Mouse (Mus musculus): ENCODE results near the gene Lamtor1. TPM values are rescaled to one million over a fixed set of nuclear protein-coding genes. Genes with fewer than 3 reads are reported as not detected.
A peak's percentile ranks its signal among the peaks of the same experiment; 100 is the strongest.
"Not testable (repeated sequence)": the region's sequence is repeated elsewhere in the genome, so short reads cannot be mapped to it uniquely, and the experiment has no call there.

The Lamtor1 gene
- polyA plus RNA-seq, 1 experiment from 2014 or later = 135 TPM

DNA sequence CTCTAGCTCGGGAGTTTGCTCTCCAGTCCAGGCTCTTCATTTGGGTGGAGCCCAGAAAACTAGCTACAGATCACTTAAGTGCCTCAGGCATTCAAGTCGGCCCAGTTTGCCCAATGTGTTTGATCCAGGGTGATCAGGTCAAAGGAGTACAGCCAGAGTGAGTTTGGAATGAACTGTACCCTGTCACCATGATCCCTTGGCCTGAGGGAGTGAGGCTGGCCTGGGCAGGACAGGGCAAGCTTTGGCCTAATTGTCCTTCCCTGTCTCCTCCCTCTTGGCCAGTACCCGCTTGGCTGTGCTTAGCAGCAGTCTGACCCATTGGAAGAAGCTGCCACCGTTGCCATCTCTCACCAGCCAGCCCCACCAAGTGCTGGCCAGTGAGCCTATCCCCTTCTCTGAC, 4.4 kb downstream of the Lamtor1 start:
- Histone ChIP-seq H3K9me3 (ENCODE audit: control insufficient read depth, low read length) (no peaks in the 10 kb centered on the region), H3K36me3 (replicated peaks; ENCODE audit: control insufficient read depth, insufficient read depth) (peaks cover 50% of the 10 kb centered on the region)
- no peak for ATAC-seq (ENCODE audit: low FRiP score)

GRCm38 (mm10) chr7:101911982-101912381, 6.3 kb downstream of the Lamtor1 start:
- no peaks in the 10 kb centered on the region for H3K27me3 ChIP-seq (ENCODE audit: control insufficient read depth, insufficient read depth, low read length)
- no peak overlapping the region for H3K27ac ChIP-seq
- 57% methylated on average over 3 of the region's 3 CpGs for WGBS
- peaks cover 6% of the 10 kb centered on the region; the same call in 1 of the 2 replicates for H3K4me1 ChIP-seq (replicated peaks; ENCODE audit: control insufficient read depth, insufficient read depth, low read length)
- H3K4me2 ChIP-seq (replicated peaks) = no peak overlapping the region
- no peak overlapping the region for H3K9ac ChIP-seq
- no peaks in the 10 kb centered on the region for H3K9me3 ChIP-seq (ENCODE audit: control insufficient read depth, low read length)
- peaks cover 50% of the 10 kb centered on the region for H3K36me3 ChIP-seq (replicated peaks; ENCODE audit: control insufficient read depth, insufficient read depth)
- no peak for DNase-seq (ENCODE audit: low spot score)
- H3K4me3 ChIP-seq (replicated peaks; ENCODE audit: low read length) = no peak overlapping the region
- no peak for ATAC-seq (ENCODE audit: low FRiP score)

More for the DNA sequence above, 4.4 kb downstream of the Lamtor1 start:
- Histone ChIP-seq H3K4me2 (replicated peaks) (no peak overlapping the region), H3K9ac (no peak overlapping the region), H3K4me1 (replicated peaks; ENCODE audit: control insufficient read depth, insufficient read depth, low read length) (peaks cover 15% of the 10 kb centered on the region), H3K27me3 (ENCODE audit: control insufficient read depth, insufficient read depth, low read length) (no peaks in the 10 kb centered on the region), H3K27ac (no peak overlapping the region), H3K4me3 (replicated peaks; ENCODE audit: low read length) (no peak overlapping the region)
- no peak for DNase-seq (ENCODE audit: low spot score)
- 89% methylated on average over 4 of the region's 4 CpGs for WGBS

DNA sequence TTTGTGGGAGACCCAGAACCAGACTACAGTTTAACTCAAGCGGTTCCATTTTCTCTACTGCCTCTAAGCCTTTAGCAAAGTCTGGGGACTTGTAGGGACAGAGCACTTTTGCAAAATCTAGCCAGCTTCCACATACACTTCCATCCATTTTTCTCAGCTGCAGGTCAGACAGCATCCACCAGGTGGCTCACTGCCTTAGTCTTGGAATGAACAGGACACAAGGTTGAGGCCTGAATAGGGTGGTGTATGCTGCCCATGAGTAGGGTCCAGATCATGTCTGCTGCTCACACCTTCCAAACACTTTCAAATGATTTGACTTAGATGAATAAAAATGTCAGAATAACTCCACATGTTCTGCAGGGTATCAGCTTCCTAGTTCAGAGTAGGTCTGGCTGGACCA, 12.4 kb downstream of the Lamtor1 start:
- Histone ChIP-seq H3K4me3 (replicated peaks; ENCODE audit: low read length) (no peak overlapping the region), H3K9me3 (ENCODE audit: control insufficient read depth, low read length) (no peaks in the 10 kb centered on the region), H3K27me3 (ENCODE audit: control insufficient read depth, insufficient read depth, low read length) (no peaks in the 10 kb centered on the region), H3K4me1 (replicated peaks; ENCODE audit: control insufficient read depth, insufficient read depth, low read length) (no peaks in the 10 kb centered on the region), H3K36me3 (replicated peaks; ENCODE audit: control insufficient read depth, insufficient read depth) (peaks cover 15% of the 10 kb centered on the region), H3K9ac (no peak overlapping the region), H3K27ac (no peak overlapping the region), H3K4me2 (replicated peaks) (no peak overlapping the region)
- ATAC-seq (ENCODE audit: low FRiP score) = peak; percentile 79; the same call in 1 of the 2 replicates
- WGBS = 22% methylated on average over 1 of the region's 1 CpGs
- peak; percentile 82 for DNase-seq (ENCODE audit: low spot score)

- H3K27me3 ChIP-seq (ENCODE audit: control insufficient read depth, insufficient read depth, low read length); H3K36me3 ChIP-seq (replicated peaks; ENCODE audit: control insufficient read depth, insufficient read depth); H3K9ac ChIP-seq; H3K9me3 ChIP-seq (ENCODE audit: control insufficient read depth, low read length); H3K4me1 ChIP-seq (replicated peaks; ENCODE audit: control insufficient read depth, insufficient read depth, low read length); DNase-seq (ENCODE audit: low spot score); H3K4me2 ChIP-seq (replicated peaks); H3K4me3 ChIP-seq (replicated peaks; ENCODE audit: low read length); H3K27ac ChIP-seq; ATAC-seq (ENCODE audit: low FRiP score): not testable (repeated sequence)
These were observed 20.2 kb downstream of the Lamtor1 start for GRCm38 (mm10) chr7:101925892-101926291.

DNA sequence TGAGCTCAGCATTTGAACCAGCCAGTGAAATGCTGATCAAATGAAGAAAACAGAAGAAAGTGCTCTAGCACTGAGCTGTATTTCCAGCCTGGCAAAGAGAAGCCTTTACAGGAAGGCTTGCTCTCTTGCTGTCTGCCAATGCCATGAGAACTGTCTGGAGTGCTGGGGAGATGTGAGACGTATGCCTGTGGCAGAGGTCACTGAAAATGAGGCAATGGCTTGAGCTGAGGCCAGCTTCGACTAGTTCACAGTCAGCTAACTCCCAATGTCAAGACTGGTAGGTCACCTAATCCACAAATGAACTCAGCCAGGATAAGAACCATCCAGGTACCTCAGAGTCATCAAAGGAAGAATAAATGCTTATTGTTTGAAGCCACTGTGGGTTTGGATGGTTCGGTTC, 22.4 kb downstream of the Lamtor1 start:
- whole genome bisulfite sequencing = 92% methylated on average over 3 of the region's 3 CpGs
- Histone ChIP-seq H3K4me1 (replicated peaks; ENCODE audit: control insufficient read depth, insufficient read depth, low read length) (no peaks in the 10 kb centered on the region), H3K27ac (no peak overlapping the region), H3K27me3 (ENCODE audit: control insufficient read depth, insufficient read depth, low read length) (no peaks in the 10 kb centered on the region), H3K4me2 (replicated peaks) (no peak overlapping the region), H3K4me3 (replicated peaks; ENCODE audit: low read length) (no peak overlapping the region), H3K9ac (no peak overlapping the region), H3K9me3 (ENCODE audit: control insufficient read depth, low read length) (no peaks in the 10 kb centered on the region), H3K36me3 (replicated peaks; ENCODE audit: control insufficient read depth, insufficient read depth) (no peaks in the 10 kb centered on the region)
- DNase-seq (ENCODE audit: low spot score) (no peak), ATAC-seq (ENCODE audit: low FRiP score) (no peak)

DNA sequence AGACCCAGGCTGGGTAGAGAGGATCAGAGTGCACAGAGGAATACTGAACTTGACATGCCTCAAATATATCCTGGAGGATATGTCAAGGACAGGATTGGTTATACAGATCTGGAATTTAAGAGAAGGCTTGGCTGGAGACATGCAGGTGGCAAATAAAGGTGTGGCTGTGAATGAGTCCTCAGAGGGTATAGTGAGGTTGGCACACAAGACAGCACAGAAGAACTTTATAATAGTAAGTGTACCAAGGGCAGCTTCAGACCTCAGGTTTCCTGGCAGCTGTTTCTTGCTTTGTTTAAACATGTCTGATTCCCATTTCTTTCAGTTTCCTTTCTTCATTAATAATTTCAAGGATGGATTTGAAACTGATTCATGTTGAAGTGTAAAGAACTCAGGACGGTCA, 26.8 kb downstream of the Lamtor1 start:
- no peak overlapping the region for H3K27ac ChIP-seq
- H3K36me3 ChIP-seq (replicated peaks; ENCODE audit: control insufficient read depth, insufficient read depth) = no peaks in the 10 kb centered on the region
- peak overlapping the region; percentile 66 for H3K4me2 ChIP-seq (replicated peaks)
- no peak overlapping the region for H3K9ac ChIP-seq
- no peak for DNase-seq (ENCODE audit: low spot score)
- no peak for ATAC-seq (ENCODE audit: low FRiP score)
- peak overlapping the region; percentile 89; the same call in 1 of the 2 replicates for H3K4me3 ChIP-seq (replicated peaks; ENCODE audit: low read length)
- 92% methylated on average over 1 of the region's 1 CpGs for WGBS
- no peaks in the 10 kb centered on the region for H3K27me3 ChIP-seq (ENCODE audit: control insufficient read depth, insufficient read depth, low read length)
- no peaks in the 10 kb centered on the region for H3K9me3 ChIP-seq (ENCODE audit: control insufficient read depth, low read length)
- H3K4me1 ChIP-seq (replicated peaks; ENCODE audit: control insufficient read depth, insufficient read depth, low read length) = peaks cover 13% of the 10 kb centered on the region; the same call in 1 of the 2 replicates

- Histone ChIP-seq H3K9me3 (ENCODE audit: control insufficient read depth, low read length) (no peaks in the 10 kb centered on the region), H3K4me1 (replicated peaks; ENCODE audit: control insufficient read depth, insufficient read depth, low read length) (peaks cover 13% of the 10 kb centered on the region; the same call in 1 of the 2 replicates), H3K27ac (peak overlapping the region; percentile 58; the same call in 1 of the 2 replicates), H3K27me3 (ENCODE audit: control insufficient read depth, insufficient read depth, low read length) (no peaks in the 10 kb centered on the region), H3K36me3 (replicated peaks; ENCODE audit: control insufficient read depth, insufficient read depth) (no peaks in the 10 kb centered on the region), H3K9ac (peak overlapping the region; percentile 77), H3K4me3 (replicated peaks; ENCODE audit: low read length) (peak overlapping the region; percentile 89), H3K4me2 (replicated peaks) (peak overlapping the region; percentile 66)
- no peak for DNase-seq (ENCODE audit: low spot score)
- 6% methylated on average over 15 of the region's 15 CpGs for WGBS
- no peak for ATAC-seq (ENCODE audit: low FRiP score)
These were observed 27.6 kb downstream of the Lamtor1 start for GRCm38 (mm10) chr7:101933300-101933699.

- WGBS = under 1% methylated on average over 40 of the region's 40 CpGs
- H3K9me3 ChIP-seq (ENCODE audit: control insufficient read depth, low read length) = no peaks in the 10 kb centered on the region
- H3K36me3 ChIP-seq (replicated peaks; ENCODE audit: control insufficient read depth, insufficient read depth) = no peaks in the 10 kb centered on the region
- peak; percentile 95 for DNase-seq (ENCODE audit: low spot score)
- no peaks in the 10 kb centered on the region for H3K27me3 ChIP-seq (ENCODE audit: control insufficient read depth, insufficient read depth, low read length)
- ATAC-seq (ENCODE audit: low FRiP score) = peak; percentile 99
- peaks cover 13% of the 10 kb centered on the region; the same call in 1 of the 2 replicates for H3K4me1 ChIP-seq (replicated peaks; ENCODE audit: control insufficient read depth, insufficient read depth, low read length)
- H3K4me2 ChIP-seq (replicated peaks) = peak within 1 kb of the TSS; percentile 66
- peak within 1 kb of the TSS; percentile 77 for H3K9ac ChIP-seq
- H3K4me3 ChIP-seq (replicated peaks; ENCODE audit: low read length) = peak within 1 kb of the TSS; percentile 89
- peak within 1 kb of the TSS; percentile 69; the same call in 1 of the 2 replicates for H3K27ac ChIP-seq
These were observed 28.1 kb downstream of the Lamtor1 start, which contains the start of the genes Lrrc51 and Numa1 for GRCm38 (mm10) chr7:101933751-101934240. Lrrc51 (minus strand) TSS chr7:101933895. Numa1 (plus strand) TSS chr7:101934111.

DNA sequence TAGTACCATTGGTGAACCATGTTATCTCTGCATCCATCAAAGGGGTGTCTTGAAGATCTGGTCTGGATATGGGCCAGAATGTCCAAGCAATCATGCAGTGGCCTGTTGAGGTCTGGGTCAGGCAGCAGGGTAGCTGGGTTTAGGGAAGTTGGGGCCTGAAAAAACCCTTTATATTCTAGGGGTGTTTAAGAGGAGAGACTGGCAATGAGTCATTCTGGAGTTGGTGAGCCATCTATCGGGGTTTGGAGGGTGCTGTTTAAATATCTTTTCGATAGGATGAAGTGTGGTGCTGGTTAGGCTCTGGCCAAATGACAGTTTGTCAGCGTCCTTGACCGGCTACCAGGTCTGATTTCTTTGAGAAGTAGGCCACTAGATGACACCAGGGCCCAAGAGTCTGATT, 30.3 kb downstream of the Lamtor1 start:
- Histone ChIP-seq H3K4me1 (replicated peaks; ENCODE audit: control insufficient read depth, insufficient read depth, low read length) (peaks cover 13% of the 10 kb centered on the region; the same call in 1 of the 2 replicates), H3K27ac (no peak overlapping the region), H3K27me3 (ENCODE audit: control insufficient read depth, insufficient read depth, low read length) (no peaks in the 10 kb centered on the region), H3K36me3 (replicated peaks; ENCODE audit: control insufficient read depth, insufficient read depth) (no peaks in the 10 kb centered on the region), H3K4me2 (replicated peaks) (no peak overlapping the region), H3K4me3 (replicated peaks; ENCODE audit: low read length) (no peak overlapping the region), H3K9ac (no peak overlapping the region), H3K9me3 (ENCODE audit: control insufficient read depth, low read length) (no peaks in the 10 kb centered on the region)
- DNase-seq (ENCODE audit: low spot score) = no peak
- 97% methylated on average over 4 of the region's 4 CpGs for WGBS
- ATAC-seq (ENCODE audit: low FRiP score) = no peak

All from hindbrain, embryonic 14.5 days (tissue).